Mouse (Mus musculus) embryo, embryonic 11 days (tissue): ENCODE data around the gene 1700010B08Rik.
"Not testable (repeated sequence)": the region's sequence is repeated elsewhere in the genome, so short reads cannot be mapped to it uniquely, and the experiment has no call there.

Source experiments
- DNase-seq: peaks from one replicate; pipeline ENCODE4 v3.0.0-alpha.2; 2015

The 1700010B08Rik gene

GRCm38 (mm10) chr2:173719115-173719514, at the start of gene 1700010B08Rik:
Gene 1700010B08Rik (plus strand): TSS chr2:173719415.
- DNase-seq = not testable (repeated sequence)

- DNase-seq = no peak
Measured at GRCm38 (mm10) chr2:173672328-173672896, 46.8 kb upstream of the 1700010B08Rik start.

- no peak for DNase-seq
Measured at GRCm38 (mm10) chr2:173673469-173673868, 45.7 kb upstream of the 1700010B08Rik start.

GRCm38 (mm10) chr2:173678593-173678992, 40.6 kb upstream of the 1700010B08Rik start:
- no peak for DNase-seq

GRCm38 (mm10) chr2:173679217-173679616, 40.0 kb upstream of the 1700010B08Rik start:
- DNase-seq = no peak

GRCm38 (mm10) chr2:173680153-173680552, 39.1 kb upstream of the 1700010B08Rik start:
- no peak for DNase-seq

- DNase-seq = no peak
Measured at GRCm38 (mm10) chr2:173682773-173683172, 36.4 kb upstream of the 1700010B08Rik start.

- DNase-seq = no peak
Measured at GRCm38 (mm10) chr2:173685781-173686361, 33.3 kb upstream of the 1700010B08Rik start.

- DNase-seq = no peak
Measured at GRCm38 (mm10) chr2:173687363-173687762, 31.9 kb upstream of the 1700010B08Rik start.

- DNase-seq = no peak
Measured at GRCm38 (mm10) chr2:173689835-173690234, 29.4 kb upstream of the 1700010B08Rik start.

GRCm38 (mm10) chr2:173691748-173692147, 27.5 kb upstream of the 1700010B08Rik start:
- DNase-seq = no peak

GRCm38 (mm10) chr2:173692693-173693092, 26.5 kb upstream of the 1700010B08Rik start:
- no peak for DNase-seq

- DNase-seq = no peak
Measured at GRCm38 (mm10) chr2:173698850-173699249, 20.4 kb upstream of the 1700010B08Rik start.

GRCm38 (mm10) chr2:173702096-173702866, 16.9 kb upstream of the 1700010B08Rik start:
- no peak for DNase-seq

- DNase-seq = no peak
Measured at GRCm38 (mm10) chr2:173702867-173703237, 16.4 kb upstream of the 1700010B08Rik start.

- DNase-seq = no peak
Measured at GRCm38 (mm10) chr2:173705827-173706551, 13.2 kb upstream of the 1700010B08Rik start.

GRCm38 (mm10) chr2:173707626-173708025, 11.6 kb upstream of the 1700010B08Rik start:
- DNase-seq = not testable (repeated sequence)

- no peak for DNase-seq
Measured at GRCm38 (mm10) chr2:173710193-173710592, 9.0 kb upstream of the 1700010B08Rik start.

- DNase-seq = peak; percentile 32
Measured at GRCm38 (mm10) chr2:173712656-173713055, 6.6 kb upstream of the 1700010B08Rik start.

GRCm38 (mm10) chr2:173713241-173713640, 6.0 kb upstream of the 1700010B08Rik start:
- no peak for DNase-seq

- no peak for DNase-seq
Measured at GRCm38 (mm10) chr2:173714620-173715218, 4.5 kb upstream of the 1700010B08Rik start.

GRCm38 (mm10) chr2:173716966-173717365, 2.2 kb upstream of the 1700010B08Rik start:
- no peak for DNase-seq
